Mouse (Mus musculus) E14TG2a.4 (cell line): Measurements from ENCODE around the gene Lonp2.

Experiments used
- H3K27me3 ChIP-seq: 2 replicates; pipeline ENCODE4 v1.6.1; 2014; ENCODE audit warnings: low read length, control low read depth; ENCODE audit not compliant: insufficient read depth
- H3K36me3 ChIP-seq: 2 replicates; pipeline ENCODE4 v1.6.1; 2014; ENCODE audit warnings: low read length, control low read depth; ENCODE audit not compliant: insufficient read depth
- H3K4me1 ChIP-seq: replicated peaks from 2 replicates; pipeline ENCODE4 v1.6.1; 2014; ENCODE audit warnings: low read depth, low read length, control low read depth
- H3K4me3 ChIP-seq: replicated peaks from 2 replicates; pipeline ENCODE4 v1.5.1; 2014; ENCODE audit warnings: mild to moderate bottlenecking, low read length
- H3K9me3 ChIP-seq: 2 replicates; pipeline ENCODE4 v1.6.1; 2014; ENCODE audit warnings: low read length, control low read depth
- CTCF ChIP-seq: conservative IDR thresholded peaks from 2 replicates; pipeline ENCODE4 v1.5.1; 2014; ENCODE audit warnings: low read length
- NANOG ChIP-seq: IDR thresholded peaks from 2 replicates; pipeline ENCODE4 v1.6.1; 2014; ENCODE audit warnings: borderline replicate concordance, low read length, mixed read lengths
- POU5F1 ChIP-seq: IDR thresholded peaks from 2 replicates; pipeline ENCODE4 v1.6.1; 2014; ENCODE audit warnings: low read length, borderline replicate concordance

The Lonp2 gene

GRCm38 (mm10) chr8:86756948-86757733 is 133.3 kb downstream of the Lonp2 start:
- TF ChIP-seq POU5F1 = no peak
- no peak for TF ChIP-seq NANOG
- TF ChIP-seq CTCF = no peak

GRCm38 (mm10) chr8:86758651-86759050 is 134.8 kb downstream of the Lonp2 start:
- Histone ChIP-seq H3K36me3 (no peaks in the 10 kb centered on the region), H3K4me1 (peaks cover 35% of the 10 kb centered on the region), H3K4me3 (no peak overlapping the region), H3K27me3 (peaks cover 9% of the 10 kb centered on the region; the same call in 1 of the 2 replicates), H3K9me3 (no peaks in the 10 kb centered on the region)
- no peak for TF ChIP-seq NANOG
- TF ChIP-seq CTCF = no peak
- no peak for TF ChIP-seq POU5F1

More at GRCm38 (mm10) chr8:86756948-86757733, 133.3 kb downstream of the Lonp2 start:
- Histone ChIP-seq H3K27me3 (0 out of 2 replicates have a peak, but pooled peaks cover 5% of the 10 kb centered on the region), H3K4me1 (peaks cover 21% of the 10 kb centered on the region), H3K4me3 (peak overlapping the region; percentile 61), H3K36me3 (no peaks in the 10 kb centered on the region), H3K9me3 (no peaks in the 10 kb centered on the region)

DNA sequence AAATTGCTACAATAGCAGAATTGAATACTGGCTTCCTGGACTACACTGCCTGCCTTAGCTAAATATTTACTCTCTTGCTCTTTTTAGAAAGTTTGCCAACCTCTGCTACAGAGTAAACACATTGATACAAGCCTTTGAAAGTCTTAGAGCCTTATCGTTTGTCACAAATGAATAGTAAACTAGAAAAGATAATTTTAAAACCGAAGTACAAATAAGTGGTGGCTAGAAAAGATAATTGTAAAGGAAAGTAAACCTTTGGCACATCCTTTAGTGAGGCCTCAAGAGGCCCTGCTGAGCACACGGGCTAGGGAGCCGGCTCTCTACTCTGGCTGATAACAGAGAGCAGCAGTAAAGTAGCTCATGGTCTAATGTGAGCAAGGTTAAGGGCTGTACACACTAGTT is 135.2 kb downstream of the Lonp2 start:
- peaks cover 39% of the 10 kb centered on the region for H3K4me1 ChIP-seq
- no peak overlapping the region for H3K4me3 ChIP-seq
- TF ChIP-seq CTCF = no peak
- TF ChIP-seq NANOG = no peak
- no peak for TF ChIP-seq POU5F1
- peaks cover 9% of the 10 kb centered on the region; the same call in 1 of the 2 replicates for H3K27me3 ChIP-seq
- H3K9me3 ChIP-seq = no peaks in the 10 kb centered on the region
- H3K36me3 ChIP-seq = no peaks in the 10 kb centered on the region

DNA sequence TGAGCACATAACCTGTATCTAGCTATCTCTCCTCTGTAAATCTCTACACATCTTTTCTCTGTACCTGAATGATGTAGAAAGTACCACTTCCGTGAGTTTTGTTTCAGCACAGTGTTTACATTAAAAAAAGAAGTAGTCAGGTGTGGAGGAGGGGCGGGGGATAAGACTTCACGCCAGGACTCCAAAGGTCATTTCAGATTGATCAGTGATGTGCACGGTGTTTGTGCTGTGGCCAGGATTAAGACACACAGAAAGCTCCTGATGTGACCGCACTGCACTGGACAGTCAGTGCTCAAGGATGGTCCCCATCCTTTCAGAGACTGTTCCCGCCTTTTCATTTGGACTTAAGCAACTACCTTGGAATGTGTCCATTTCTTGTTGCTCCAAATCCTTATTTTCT is 136.9 kb downstream of the Lonp2 start:
- Histone ChIP-seq H3K4me3 (no peak overlapping the region), H3K9me3 (no peaks in the 10 kb centered on the region), H3K4me1 (peaks cover 55% of the 10 kb centered on the region), H3K36me3 (no peaks in the 10 kb centered on the region), H3K27me3 (peaks cover 6% of the 10 kb centered on the region; the same call in 1 of the 2 replicates)
- TF ChIP-seq NANOG (no peak), CTCF (no peak), POU5F1 (no peak)

- H3K4me3 ChIP-seq = no peak overlapping the region
- TF ChIP-seq CTCF = no peak
- no peak for TF ChIP-seq POU5F1
- TF ChIP-seq NANOG = no peak
- H3K9me3 ChIP-seq = no peaks in the 10 kb centered on the region
- H3K27me3 ChIP-seq = peaks cover 4% of the 10 kb centered on the region; the same call in 1 of the 2 replicates
- H3K4me1 ChIP-seq = peaks cover 63% of the 10 kb centered on the region
- H3K36me3 ChIP-seq = no peaks in the 10 kb centered on the region
Measured at GRCm38 (mm10) chr8:86762806-86763205, 139.0 kb downstream of the Lonp2 start.

- H3K4me1 ChIP-seq = peaks cover 60% of the 10 kb centered on the region
- peaks cover 4% of the 10 kb centered on the region; the same call in 1 of the 2 replicates for H3K27me3 ChIP-seq
- no peaks in the 10 kb centered on the region for H3K36me3 ChIP-seq
- H3K4me3 ChIP-seq = no peak overlapping the region
- TF ChIP-seq POU5F1 (no peak), CTCF (no peak), NANOG (no peak)
- no peaks in the 10 kb centered on the region for H3K9me3 ChIP-seq
Measured at GRCm38 (mm10) chr8:86765155-86765554, 141.3 kb downstream of the Lonp2 start.

DNA sequence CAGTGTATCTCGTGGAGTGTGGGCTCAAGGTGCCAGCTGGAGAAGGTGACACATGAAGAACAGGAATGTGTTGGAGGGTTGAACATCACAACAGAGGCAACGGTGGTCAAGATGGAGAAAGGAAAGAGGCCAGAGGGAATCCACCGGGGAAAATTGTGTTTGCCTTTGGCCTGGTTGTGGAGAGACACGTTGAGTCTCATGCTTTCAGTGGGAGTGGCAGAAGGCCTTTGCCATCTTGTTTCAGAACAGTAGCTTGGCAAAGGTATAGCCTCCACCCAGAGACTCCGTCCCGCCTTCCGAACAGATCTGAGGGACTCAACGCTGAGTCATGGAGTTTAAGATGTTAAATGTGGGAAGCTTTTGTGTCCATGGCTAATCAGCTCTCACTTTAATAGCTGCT is 141.8 kb downstream of the Lonp2 start:
- peaks cover 4% of the 10 kb centered on the region; the same call in 1 of the 2 replicates for H3K27me3 ChIP-seq
- H3K4me1 ChIP-seq = peaks cover 58% of the 10 kb centered on the region
- no peaks in the 10 kb centered on the region for H3K9me3 ChIP-seq
- no peaks in the 10 kb centered on the region for H3K36me3 ChIP-seq
- no peak overlapping the region for H3K4me3 ChIP-seq
- no peak for TF ChIP-seq NANOG

GRCm38 (mm10) chr8:86766548-86767211 is 142.8 kb downstream of the Lonp2 start:
- no peak overlapping the region for H3K4me3 ChIP-seq
- H3K36me3 ChIP-seq = no peaks in the 10 kb centered on the region
- no peak for TF ChIP-seq CTCF
- TF ChIP-seq POU5F1 = no peak
- no peak for TF ChIP-seq NANOG
- peaks cover 4% of the 10 kb centered on the region; the same call in 1 of the 2 replicates for H3K27me3 ChIP-seq
- no peaks in the 10 kb centered on the region for H3K9me3 ChIP-seq
- peaks cover 55% of the 10 kb centered on the region for H3K4me1 ChIP-seq
